Mouse (Mus musculus) bone marrow, adult 2 months (tissue): ENCODE data around the gene Sdad1.

Experiments used
- CTCF ChIP-seq: fragments of 200-500 bp; IDR thresholded peaks from 2 replicates; pipeline ENCODE4 v1.5.1; 2011; ENCODE audit warnings: low read length, control low read depth; ENCODE audit not compliant: control insufficient read depth, insufficient read depth
- POLR2A ChIP-seq: fragments of 200-500 bp; IDR thresholded peaks from 2 replicates; pipeline ENCODE4 v1.6.1; 2011; ENCODE audit warnings: low read depth, mild to moderate bottlenecking, control low read depth, low read length, borderline replicate concordance; ENCODE audit not compliant: control insufficient read depth

- TF ChIP-seq POLR2A (no peak), CTCF (no peak)
Observed at GRCm38 (mm10) chr5:92318119-92318518, 7.8 kb upstream of the Sdad1 start.
